In the genomic region with DNA sequence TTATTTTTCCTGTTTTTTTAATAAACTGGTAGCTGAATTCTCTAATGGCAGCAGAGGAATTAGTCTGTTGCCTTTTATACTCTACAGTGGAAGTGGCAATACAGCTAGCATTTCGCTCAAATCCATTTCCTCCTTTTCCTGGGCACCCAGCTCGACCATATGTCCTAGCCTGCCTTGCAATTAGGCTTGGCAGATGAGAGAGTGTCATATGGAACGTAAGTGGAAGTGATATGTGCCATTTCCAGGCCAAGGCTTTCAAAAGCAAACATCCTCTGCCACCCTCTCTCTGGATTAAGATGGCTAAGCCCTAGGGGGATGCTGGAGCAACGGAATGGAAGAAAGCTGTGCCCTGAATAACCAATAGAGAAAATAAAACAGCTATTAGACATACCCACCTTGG, we compare ENCODE assay signal across 19 mouse cellular contexts.
DNase-seq lines count a peak whose midpoint lies in the region; ATAC-seq lines count a peak whose summit lies in the region.
"Had no signal": no experiment of that assay in that cellular context is flagged by ENCODE, and none has a peak within 500 bp of the region (broad histone marks: within the 10 kb centered on the region; RNA-seq: fewer than 3 reads in every experiment).

No protein-coding gene starts in this region.

- no peaks in the 10 kb centered on the region for H3K27me3 ChIP-seq in forebrain, embryonic 14.5 days (replicated peaks; ENCODE audit: control insufficient read depth, insufficient read depth, low read length)
- H3K27me3 ChIP-seq in forebrain, embryonic 11.5 days (ENCODE audit: control insufficient read depth, insufficient read depth, low read length), result no peaks in the 10 kb centered on the region
- no peaks in the 10 kb centered on the region for H3K27me3 ChIP-seq in forebrain, embryonic 16.5 days (replicated peaks; ENCODE audit: control insufficient read depth, insufficient read depth, low read length)

- H3K4me3 ChIP-seq in forebrain, embryonic 14.5 days (ENCODE audit: low read depth, low read length), result no peak overlapping the region
- no peak overlapping the region for H3K4me3 ChIP-seq in forebrain, embryonic 11.5 days (ENCODE audit: low read depth, low read length)
- H3K4me3 ChIP-seq in forebrain, embryonic 16.5 days (replicated peaks; ENCODE audit: low read length), result no peak overlapping the region
- H3K4me3 ChIP-seq: myocyte had no signal

- H3K27ac ChIP-seq in forebrain, embryonic 14.5 days (ENCODE audit: low read depth, low read length), result no peak overlapping the region
- H3K27ac ChIP-seq in forebrain, embryonic 11.5 days (ENCODE audit: low read depth, low read length), result no peak overlapping the region
- no peak overlapping the region for H3K27ac ChIP-seq in forebrain, embryonic 16.5 days (ENCODE audit: low read length)
- H3K27ac ChIP-seq: hindbrain, embryonic 14.5 days had no signal

- WGBS in forebrain, embryonic 14.5 days, result 52% methylated on average over 4 of the region's 4 CpGs
- WGBS in forebrain, embryonic 11.5 days, result 66% methylated on average over 4 of the region's 4 CpGs
- 43% methylated on average over 4 of the region's 4 CpGs for WGBS in forebrain, embryonic 16.5 days

- H3K9me3 ChIP-seq in forebrain, embryonic 14.5 days (replicated peaks; ENCODE audit: control insufficient read depth, low read length), result no peaks in the 10 kb centered on the region
- no peaks in the 10 kb centered on the region for H3K9me3 ChIP-seq in forebrain, embryonic 11.5 days (ENCODE audit: control insufficient read depth, low read length)
- H3K9me3 ChIP-seq in forebrain, embryonic 16.5 days (ENCODE audit: control insufficient read depth, low read length), result no peaks in the 10 kb centered on the region

- DNase-seq in forebrain, embryonic 14.5 days (ENCODE audit: low spot score), result peak; percentile 77
- DNase-seq in forebrain, embryonic 11.5 days (ENCODE audit: low spot score), result no peak
- DNase-seq in right cerebral cortex, postnatal 10 days (ENCODE audit: low spot score in 2 of 2), result peak; percentile 29 to 58
- no peak for DNase-seq in right cerebral cortex, adult 18-20 months
- DNase-seq in testis, postnatal 14 days (ENCODE audit: low spot score), result no peak
- no peak for DNase-seq in spleen, postnatal 36 days (ENCODE audit: low spot score in 2 of 2)
- no peak for DNase-seq in MN1 (ENCODE audit: low spot score)
- DNase-seq: gastrocnemius, postnatal 14 days; heart, postnatal 14 days; kidney, adult 2 months; kidney, postnatal 25 days; liver; lung, adult 2 months; lung, postnatal 4 days; thymus, postnatal 25 days had no signal

- H3K9ac ChIP-seq in forebrain, embryonic 14.5 days (ENCODE audit: low read length), result no peak overlapping the region
- H3K9ac ChIP-seq in forebrain, embryonic 11.5 days (ENCODE audit: low read length), result no peak overlapping the region
- H3K9ac ChIP-seq in forebrain, embryonic 16.5 days (replicated peaks; ENCODE audit: low read depth, low read length), result no peak overlapping the region
- H3K9ac ChIP-seq: hindbrain, embryonic 14.5 days had no signal

- no peaks in the 10 kb centered on the region for H3K36me3 ChIP-seq in forebrain, embryonic 14.5 days (ENCODE audit: control insufficient read depth, insufficient read depth, low read length)
- H3K36me3 ChIP-seq in forebrain, embryonic 11.5 days (ENCODE audit: control insufficient read depth, insufficient read depth, low read length), result no peaks in the 10 kb centered on the region
- no peaks in the 10 kb centered on the region for H3K36me3 ChIP-seq in forebrain, embryonic 16.5 days (ENCODE audit: control insufficient read depth, insufficient read depth)

- ATAC-seq in forebrain, embryonic 14.5 days, result peak; percentile 77; the same call in 1 of the 2 replicates
- no peak for ATAC-seq in forebrain, embryonic 11.5 days (replicated peaks; ENCODE audit: low FRiP score)
- peak; percentile 88 for ATAC-seq in forebrain, embryonic 16.5 days

- no peak overlapping the region for H3K4me2 ChIP-seq in forebrain, embryonic 14.5 days (ENCODE audit: low read length)
- H3K4me2 ChIP-seq in forebrain, embryonic 11.5 days (ENCODE audit: low read depth, low read length, severe bottlenecking), result no peak overlapping the region
- no peak overlapping the region for H3K4me2 ChIP-seq in forebrain, embryonic 16.5 days (ENCODE audit: low read length)
- H3K4me2 ChIP-seq: hindbrain, embryonic 14.5 days; midbrain, embryonic 11.5 days had no signal

- H3K4me1 ChIP-seq in forebrain, embryonic 14.5 days (ENCODE audit: control insufficient read depth, insufficient read depth, low read length), result no peaks in the 10 kb centered on the region
- H3K4me1 ChIP-seq in forebrain, embryonic 11.5 days (replicated peaks; ENCODE audit: control insufficient read depth, insufficient read depth, low read length), result no peaks in the 10 kb centered on the region
- H3K4me1 ChIP-seq in forebrain, embryonic 16.5 days (replicated peaks; ENCODE audit: control insufficient read depth, insufficient read depth, low read length), result peaks cover 7% of the 10 kb centered on the region; the same call in 1 of the 2 replicates

Comparison
In these comparisons a context has a peak if more than half of its experiments do, and no peak if none do; other contexts are left out.
1. DNase-seq: peak in forebrain, embryonic 14.5 days (single experiment) and right cerebral cortex, postnatal 10 days (2 of 2); none in forebrain, embryonic 11.5 days (single experiment), right cerebral cortex, adult 18-20 months (single experiment), testis, postnatal 14 days (single experiment), spleen, postnatal 36 days (0 of 2) and MN1 (single experiment).